Mouse (Mus musculus): ENCODE results near the gene Gm42372.

- no peak for TF ChIP-seq KAT2A (conservative IDR thresholded peaks at IDR 0.05; ENCODE audit: low read depth, low read length)
- TF ChIP-seq EP300 (IDR thresholded peaks at IDR 0.05; ENCODE audit: low read depth in 1 of 2, low read length in 2 of 2), result no peak
- no peak for TF ChIP-seq CTCF (IDR thresholded peaks at IDR 0.05 in 2 of 3, conservative IDR thresholded peaks at IDR 0.05 in 1 of 3; ENCODE audit: control insufficient read depth in 1 of 3, insufficient read depth in 1 of 3, low read depth in 2 of 3, low read length in 3 of 3, poor library complexity in 1 of 3, severe bottlenecking in 1 of 3)
- TF ChIP-seq ZC3H11A (IDR thresholded peaks at IDR 0.05; ENCODE audit: low read depth, low read length), result no peak
- TF ChIP-seq ZKSCAN1 (IDR thresholded peaks at IDR 0.05; ENCODE audit: low read depth, low read length), result no peak
- no peak for TF ChIP-seq SIN3A (IDR thresholded peaks at IDR 0.05; ENCODE audit: low read length)
Measured at GRCm38 (mm10) chr7:16995345-16995744, 12.5 kb downstream of the Gm42372 start.

All from MEL (cell line).